ENCODE assay signal across 8 mouse cellular contexts in the genomic region with DNA sequence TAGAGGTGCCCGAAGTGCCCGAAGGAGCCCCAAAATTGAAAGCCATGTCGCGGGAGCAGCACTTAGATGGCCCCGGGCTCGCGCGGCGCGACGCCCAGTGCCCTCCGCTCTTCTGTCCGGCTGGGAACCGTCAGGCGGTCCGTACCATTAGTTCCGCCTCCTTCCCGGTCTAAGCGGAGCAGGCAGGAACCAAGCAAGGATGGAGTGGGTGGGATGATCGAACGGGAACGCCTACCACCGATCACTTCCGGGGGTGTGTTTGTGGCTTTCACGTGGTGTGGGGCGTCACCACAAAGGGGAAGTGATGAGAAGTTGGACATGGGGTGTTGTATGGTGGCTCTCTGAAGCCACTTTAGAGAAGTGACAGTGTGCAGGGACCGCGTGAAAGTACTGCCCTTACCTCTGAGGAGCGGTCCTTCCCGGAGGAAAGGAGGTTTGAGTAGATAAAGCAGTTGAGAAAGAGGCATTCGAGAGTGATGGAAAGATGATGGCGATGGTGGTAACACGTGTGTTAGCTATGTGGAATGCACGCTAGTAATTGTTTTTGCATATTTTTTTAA. TPM values are rescaled to one million over a fixed set of nuclear protein-coding genes. Genes with fewer than 3 reads are reported as not detected.
DNase-seq lines count a peak whose midpoint lies in the region; ATAC-seq and TF ChIP-seq lines count a peak whose summit lies in the region.

A gene (minus strand): TSS at position 195 of the 560 bp plus-strand sequence.

- peaks cover 15% of the 10 kb centered on the region for H3K4me1 ChIP-seq in hindbrain, embryonic 10.5 days (replicated peaks)
- no peaks in the 10 kb centered on the region for H3K4me1 ChIP-seq in lung, postnatal 0 days (ENCODE audit: insufficient read depth, low read depth, low read length)

- no peak for TF ChIP-seq CTCF in lung, postnatal 0 days (IDR thresholded peaks at IDR 0.05)

- no peaks in the 10 kb centered on the region for H3K27me3 ChIP-seq in hindbrain, embryonic 10.5 days (ENCODE audit: insufficient read depth, poor library complexity, severe bottlenecking)
- H3K27me3 ChIP-seq in lung, postnatal 0 days (replicated peaks; ENCODE audit: insufficient read depth, low read length) = no peaks in the 10 kb centered on the region

- H3K4me2 ChIP-seq in lung, postnatal 0 days (replicated peaks; ENCODE audit: low read depth, low read length) = peak within 1 kb of the TSS; percentile 91

- peaks cover 7% of the 10 kb centered on the region; the same call in 1 of the 2 replicates for H3K36me3 ChIP-seq in hindbrain, embryonic 10.5 days
- no peaks in the 10 kb centered on the region for H3K36me3 ChIP-seq in lung, postnatal 0 days (ENCODE audit: insufficient read depth, low read length)

- H3K4me3 ChIP-seq in hindbrain, embryonic 10.5 days = peak within 1 kb of the TSS; percentile 96
- H3K4me3 ChIP-seq in lung, postnatal 0 days (ENCODE audit: low read depth, low read length) = peak within 1 kb of the TSS; percentile 92

- H3K9me3 ChIP-seq in hindbrain, embryonic 10.5 days = no peaks in the 10 kb centered on the region
- H3K9me3 ChIP-seq in lung, postnatal 0 days (ENCODE audit: low read length) = no peaks in the 10 kb centered on the region

- peak within 1 kb of the TSS; percentile 97 for H3K27ac ChIP-seq in hindbrain, embryonic 10.5 days
- peak within 1 kb of the TSS; percentile 88 for H3K27ac ChIP-seq in lung, postnatal 0 days (ENCODE audit: low read length)

- peak; percentile 96 for DNase-seq in MN1 (ENCODE audit: low spot score)
- peak; percentile 98 for DNase-seq in cerebellum, adult 9-10 months
- peak; percentile 96 for DNase-seq in hindbrain, embryonic 10.5 days (ENCODE audit: low spot score)
- peak; percentile 98 for DNase-seq in layer of hippocampus, adult 9-11 months
- peak; percentile 98 for DNase-seq in lung, postnatal 0 days (ENCODE audit: low spot score)
- peak; percentile 92 for DNase-seq in ovary, postnatal 14 days (ENCODE audit: low spot score)
- peak; percentile 91 for DNase-seq in thymus, postnatal 14 days

- no peak for TF ChIP-seq EP300 in lung, postnatal 0 days (IDR thresholded peaks at IDR 0.05)

- peak; percentile 98 for ATAC-seq in frontal cortex, adult (ENCODE audit: low TSS enrichment)
- peak; percentile 99 for ATAC-seq in lung, postnatal 0 days

- WGBS in hindbrain, embryonic 10.5 days = 1% methylated on average over 34 of the region's 34 CpGs
- 1% methylated on average over 34 of the region's 34 CpGs for WGBS in lung, postnatal 0 days

- H3K9ac ChIP-seq in lung, postnatal 0 days (replicated peaks; ENCODE audit: low read depth) = peak within 1 kb of the TSS; percentile 85

RNA-seq across cellular contexts. Expression of the gene that starts here (rescaled TPM):
- polyA plus RNA-seq in hindbrain, embryonic 10.5 days (2016; fragmentation: Nextera tagmentation; extraction: Ambion mirVana) = 52.7 and 65.8 TPM in 2 replicates
- polyA plus RNA-seq in lung, postnatal 0 days (2015; fragmentation: Nextera tagmentation; extraction: Ambion mirVana) = 19.7 and 20.3 TPM in 2 replicates

Comparison
In these comparisons a context has a peak if more than half of its experiments do, and no peak if none do; other contexts are left out.
1. Peak in every context shown above with its lines: DNase-seq, ATAC-seq, H3K4me3 ChIP-seq and H3K27ac ChIP-seq.